Mouse (Mus musculus) forebrain, embryonic 10.5 days (tissue): ENCODE data around the gene Mmgt1. TPM values are rescaled to one million over a fixed set of nuclear protein-coding genes. Genes with fewer than 3 reads are reported as not detected.

Experiments used
- DNase-seq: peaks from one replicate; pipeline ENCODE4 v3.0.0-alpha.2; 2017; ENCODE audit warnings: low spot score; ENCODE audit errors: extremely low spot score
- H3K27ac ChIP-seq: fragments of 300-500 bp; sonication (generic); 2 replicates; pipeline ENCODE4 v1.5.1; 2016; ENCODE audit warnings: mild to moderate bottlenecking
- H3K27me3 ChIP-seq: fragments of 300-500 bp; sonication (generic); 2 replicates; pipeline ENCODE4 v1.6.1; 2016; ENCODE audit warnings: mild to moderate bottlenecking; ENCODE audit not compliant: poor library complexity, severe bottlenecking
- H3K36me3 ChIP-seq: fragments of 300-500 bp; sonication (generic); replicated peaks from 2 replicates; pipeline ENCODE4 v1.6.1; 2016; ENCODE audit warnings: mild to moderate bottlenecking, moderate library complexity
- H3K4me1 ChIP-seq: fragments of 300-500 bp; sonication (generic); 2 replicates; pipeline ENCODE4 v1.6.1; 2016
- H3K4me3 ChIP-seq: fragments of 300-500 bp; sonication (generic); 2 replicates; pipeline ENCODE4 v1.5.1; 2016; ENCODE audit warnings: mild to moderate bottlenecking, moderate library complexity
- H3K9me3 ChIP-seq: fragments of 300-500 bp; sonication (generic); 2 replicates; pipeline ENCODE4 v1.6.1; 2016; ENCODE audit warnings: mild to moderate bottlenecking, moderate library complexity
- WGBS: fragments of 180-500 bp; shearing (Covaris S2); methylation state at CpG from one replicate; pipeline ENCODE4 v1.1.7; 2016; 5-methylcytosine and 5-hydroxymethylcytosine counted together
- polyA plus RNA-seq: library from polyadenylated mRNA; unstranded; fragments of >200 nt; fragmentation: Nextera tagmentation; extraction: Ambion mirVana; gene quantifications from 2 replicates; pipeline ENCODE4 v1.2.1, GENCODE M21; 2016

The Mmgt1 gene
- polyA plus RNA-seq, result 42.7 and 42.8 TPM in 2 replicates

GRCm38 (mm10) chrX:56597887-56598640 lies at the start of gene Mmgt1:
Gene Mmgt1, minus strand, starts transcription at chrX:56598069.
- Histone ChIP-seq H3K9me3 (no peaks in the 10 kb centered on the region), H3K36me3 (peaks cover 18% of the 10 kb centered on the region), H3K4me3 (peak within 1 kb of the TSS; percentile 73), H3K27ac (peak within 1 kb of the TSS; percentile 91), H3K4me1 (peaks cover 12% of the 10 kb centered on the region), H3K27me3 (no peaks in the 10 kb centered on the region)
- 15% methylated on average over 44 of the region's 44 CpGs for WGBS
- peak; percentile 88 for DNase-seq

DNA sequence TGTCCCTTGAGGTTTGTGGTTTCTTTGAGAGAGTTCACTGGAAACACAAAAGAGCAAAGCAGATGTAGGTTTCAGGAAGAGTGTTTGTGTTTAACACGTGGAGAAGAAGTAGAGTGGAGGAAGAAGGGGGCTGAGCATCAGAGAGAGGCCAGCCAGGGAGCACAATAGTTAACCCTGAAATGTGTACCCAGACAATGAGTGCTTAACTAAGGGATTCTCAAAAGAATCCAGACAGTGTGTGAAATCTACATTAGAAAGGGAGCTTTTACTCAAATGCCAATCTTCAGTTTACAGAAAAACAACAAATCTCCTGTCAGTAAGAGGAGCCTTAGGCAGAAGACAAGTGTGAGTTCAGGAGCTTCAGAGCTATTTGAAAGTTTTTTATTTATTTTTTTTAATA lies 42.2 kb upstream of the Mmgt1 start:
- Histone ChIP-seq H3K4me3 (no peak overlapping the region), H3K4me1 (no peaks in the 10 kb centered on the region), H3K27ac (no peak overlapping the region), H3K9me3 (no peaks in the 10 kb centered on the region), H3K27me3 (no peaks in the 10 kb centered on the region), H3K36me3 (0 out of 2 replicates have a peak, but pooled peaks cover 7% of the 10 kb centered on the region)
- 14% methylated on average over 1 of the region's 1 CpGs for WGBS
- no peak for DNase-seq

DNA sequence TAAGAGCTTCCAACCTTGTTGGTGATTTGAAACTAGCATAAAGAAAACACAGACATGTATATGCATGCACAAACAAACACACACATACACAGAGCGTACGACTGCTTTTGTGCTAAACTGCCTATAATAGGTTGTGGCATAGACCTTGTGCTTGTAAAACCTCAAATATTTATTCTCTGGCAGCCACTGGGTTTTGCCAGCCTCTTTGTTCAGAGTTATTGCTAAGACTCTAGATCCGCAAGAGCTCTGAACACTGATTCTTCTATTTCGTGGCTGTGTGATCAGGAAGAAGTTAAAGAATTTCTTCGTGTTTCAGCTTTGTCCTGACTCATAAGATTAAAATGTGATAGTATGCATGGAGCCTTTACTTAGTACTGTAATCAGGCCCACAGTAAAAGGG lies 38.3 kb upstream of the Mmgt1 start:
- DNase-seq, result no peak
- H3K4me3 ChIP-seq, result no peak overlapping the region
- H3K36me3 ChIP-seq, result 0 out of 2 replicates have a peak, but pooled peaks cover 7% of the 10 kb centered on the region
- no peak overlapping the region for H3K27ac ChIP-seq
- WGBS, result 91% methylated on average over 5 of the region's 5 CpGs
- H3K9me3 ChIP-seq, result no peaks in the 10 kb centered on the region
- H3K4me1 ChIP-seq, result no peaks in the 10 kb centered on the region
- H3K27me3 ChIP-seq, result no peaks in the 10 kb centered on the region

DNA sequence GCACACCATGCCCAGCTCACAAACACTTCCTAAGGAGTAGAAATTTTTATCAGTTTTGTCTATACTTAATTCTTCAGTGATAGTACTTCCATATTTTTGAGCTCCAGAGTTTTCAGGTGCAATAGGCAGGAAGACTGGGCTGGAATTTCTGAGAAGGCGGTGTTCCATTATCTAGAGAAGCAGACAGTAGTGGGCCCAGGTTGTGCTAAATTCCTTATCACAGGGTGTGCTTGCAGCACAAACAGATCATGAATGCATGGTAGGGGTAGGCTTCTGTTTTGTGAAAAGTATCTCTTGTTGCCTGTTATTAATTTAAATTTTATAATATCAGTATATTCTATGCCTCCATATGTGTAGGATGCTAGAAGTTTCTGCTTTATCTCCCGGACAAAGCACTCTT lies 17.4 kb upstream of the Mmgt1 start:
- Histone ChIP-seq H3K27me3 (no peaks in the 10 kb centered on the region), H3K4me1 (peaks cover 9% of the 10 kb centered on the region), H3K9me3 (no peaks in the 10 kb centered on the region), H3K27ac (no peak overlapping the region), H3K36me3 (no peaks in the 10 kb centered on the region), H3K4me3 (no peak overlapping the region)
- no peak for DNase-seq
- WGBS, result 92% methylated on average over 2 of the region's 2 CpGs

DNA sequence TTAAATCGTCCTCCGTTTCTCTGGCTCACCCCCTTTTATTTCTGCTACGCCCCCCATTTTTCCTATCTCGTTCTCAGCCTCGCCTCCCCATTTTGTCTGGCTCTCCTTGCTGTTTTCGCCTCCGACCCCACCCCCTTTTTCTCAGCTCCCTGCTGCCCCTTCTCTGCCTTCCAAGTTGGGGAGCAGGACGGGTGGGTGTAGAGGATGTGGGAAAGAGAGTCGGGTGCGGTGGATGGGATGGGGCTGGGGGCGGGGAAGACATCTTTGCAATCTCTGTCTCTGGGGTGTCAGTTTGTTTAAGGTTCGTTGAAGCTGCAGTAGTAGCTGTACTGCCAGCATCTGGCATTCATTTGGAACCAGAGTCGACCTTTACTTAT lies 12.4 kb upstream of the Mmgt1 start:
- WGBS, result 21% methylated on average over 13 of the region's 13 CpGs
- Histone ChIP-seq H3K27me3 (no peaks in the 10 kb centered on the region), H3K27ac (peak overlapping the region; percentile 88), H3K9me3 (no peaks in the 10 kb centered on the region), H3K4me3 (peak overlapping the region; percentile 66), H3K36me3 (no peaks in the 10 kb centered on the region), H3K4me1 (peaks cover 9% of the 10 kb centered on the region)
- no peak for DNase-seq

- Histone ChIP-seq H3K9me3 (no peaks in the 10 kb centered on the region), H3K36me3 (no peaks in the 10 kb centered on the region), H3K27me3 (no peaks in the 10 kb centered on the region), H3K27ac (peak within 1 kb of the TSS; percentile 88), H3K4me3 (peak within 1 kb of the TSS; percentile 66), H3K4me1 (peaks cover 9% of the 10 kb centered on the region)
- 16% methylated on average over 50 of the region's 50 CpGs for WGBS
- peak; percentile 68 for DNase-seq
Observed at GRCm38 (mm10) chrX:56609623-56610317, 11.9 kb upstream of the Mmgt1 start, which contains the start of gene Slc9a6. Gene Slc9a6, plus strand, starts transcription at chrX:56609757.

DNA sequence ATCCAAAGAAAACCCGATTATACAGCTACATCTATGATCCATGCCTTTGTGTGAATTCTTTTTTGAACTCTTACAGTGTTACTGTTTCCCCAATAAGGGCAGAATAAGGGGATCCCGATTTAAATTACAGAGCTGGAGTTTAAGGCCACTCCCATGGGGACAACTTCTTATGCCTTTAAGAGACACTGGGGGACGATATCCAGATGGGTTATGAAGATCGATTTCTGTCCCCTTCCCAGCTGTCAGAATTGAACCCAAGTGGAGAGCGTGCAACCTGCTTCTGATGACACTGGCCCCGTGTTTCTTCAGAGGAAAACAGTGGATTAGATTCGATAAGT lies 11.4 kb upstream of the Mmgt1 start:
- 32% methylated on average over 7 of the region's 7 CpGs for WGBS
- H3K27ac ChIP-seq, result peak overlapping the region; percentile 88

GRCm38 (mm10) chrX:56607032-56607710 lies 9.3 kb upstream of the Mmgt1 start:
- Histone ChIP-seq H3K27me3 (no peaks in the 10 kb centered on the region), H3K9me3 (no peaks in the 10 kb centered on the region), H3K27ac (no peak overlapping the region), H3K36me3 (no peaks in the 10 kb centered on the region), H3K4me3 (no peak overlapping the region), H3K4me1 (peaks cover 9% of the 10 kb centered on the region)
- 89% methylated on average over 7 of the region's 7 CpGs for WGBS
- no peak for DNase-seq

More for the DNA sequence above, 11.4 kb upstream of the Mmgt1 start:
- DNase-seq, result no peak
- no peaks in the 10 kb centered on the region for H3K9me3 ChIP-seq
- H3K27me3 ChIP-seq, result no peaks in the 10 kb centered on the region
- peaks cover 9% of the 10 kb centered on the region for H3K4me1 ChIP-seq
- H3K4me3 ChIP-seq, result peak overlapping the region; percentile 66
- no peaks in the 10 kb centered on the region for H3K36me3 ChIP-seq

GRCm38 (mm10) chrX:56606536-56606935 lies 8.7 kb upstream of the Mmgt1 start:
- Histone ChIP-seq H3K36me3 (no peaks in the 10 kb centered on the region), H3K9me3 (no peaks in the 10 kb centered on the region), H3K4me1 (peaks cover 9% of the 10 kb centered on the region), H3K27me3 (no peaks in the 10 kb centered on the region), H3K27ac (no peak overlapping the region), H3K4me3 (no peak overlapping the region)
- 79% methylated on average over 2 of the region's 2 CpGs for WGBS
- no peak for DNase-seq

DNA sequence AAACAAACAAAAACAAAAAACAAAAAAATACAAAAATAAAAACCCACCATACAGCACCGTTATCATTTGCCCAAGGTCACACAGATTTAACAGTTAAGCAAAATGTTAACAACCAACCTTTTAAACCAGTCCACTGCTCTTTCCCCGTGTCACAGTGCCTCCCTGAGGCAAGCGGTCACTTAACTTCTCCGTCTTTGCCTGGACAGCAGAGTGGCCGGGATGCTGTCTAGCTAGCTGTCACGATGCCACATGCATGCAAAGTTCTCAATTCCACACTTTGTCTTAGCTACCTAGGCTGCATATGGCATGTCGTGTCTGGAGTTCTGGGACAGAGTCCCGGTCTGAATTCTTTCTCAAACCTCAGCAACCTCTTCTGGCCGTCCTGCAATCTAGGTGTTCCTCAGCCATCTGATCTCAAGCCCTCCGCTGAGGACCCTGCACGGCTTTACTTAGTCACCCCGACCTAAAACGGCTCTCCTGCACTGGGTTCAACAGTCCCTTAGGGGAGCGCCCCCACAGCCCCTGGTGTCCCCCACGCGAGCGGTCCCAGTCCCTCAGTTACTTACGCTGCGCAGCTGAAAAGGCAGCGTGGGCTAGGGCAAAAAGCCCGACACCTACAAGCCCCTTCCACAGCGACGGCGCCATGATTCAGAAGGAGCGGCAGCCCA lies 516 bp downstream of the Mmgt1 start:
- Histone ChIP-seq H3K4me1 (peaks cover 12% of the 10 kb centered on the region), H3K9me3 (no peaks in the 10 kb centered on the region), H3K36me3 (peaks cover 19% of the 10 kb centered on the region), H3K4me3 (peak overlapping the region; percentile 73), H3K27ac (peak overlapping the region; percentile 91), H3K27me3 (no peaks in the 10 kb centered on the region)
- peak; percentile 14 for DNase-seq
- WGBS, result 20% methylated on average over 25 of the region's 25 CpGs

DNA sequence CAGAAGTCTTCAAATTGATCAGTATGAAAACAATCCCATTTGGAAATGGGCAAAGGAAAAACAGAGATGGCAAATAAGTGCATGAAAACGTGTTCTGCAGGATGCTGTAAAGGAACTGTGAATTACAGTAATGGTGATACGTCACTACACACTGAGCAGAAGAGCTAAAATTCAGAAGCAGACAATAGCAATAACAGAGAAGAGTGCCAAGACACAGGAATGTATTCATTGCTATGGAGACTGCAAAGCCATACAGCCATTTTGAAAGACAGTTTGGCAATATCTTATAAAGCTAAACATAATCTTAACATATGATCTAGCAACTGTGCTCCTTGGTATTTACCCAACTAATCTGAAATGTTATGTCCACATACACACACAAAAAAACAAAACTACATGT lies 19.7 kb downstream of the Mmgt1 start:
- H3K9me3 ChIP-seq, result no peaks in the 10 kb centered on the region
- 91% methylated on average over 2 of the region's 2 CpGs for WGBS
- H3K4me1 ChIP-seq, result no peaks in the 10 kb centered on the region
- H3K36me3 ChIP-seq, result no peaks in the 10 kb centered on the region
- no peaks in the 10 kb centered on the region for H3K27me3 ChIP-seq
- DNase-seq, result no peak
- H3K27ac ChIP-seq, result no peak overlapping the region
- H3K4me3 ChIP-seq, result no peak overlapping the region

- no peaks in the 10 kb centered on the region for H3K4me1 ChIP-seq
- no peaks in the 10 kb centered on the region; the same call in 1 of the 2 replicates for H3K9me3 ChIP-seq
- no peaks in the 10 kb centered on the region for H3K27me3 ChIP-seq
- H3K4me3 ChIP-seq, result no peak overlapping the region
- H3K36me3 ChIP-seq, result no peaks in the 10 kb centered on the region
- H3K27ac ChIP-seq, result no peak overlapping the region
- 18% methylated on average over 6 of the region's 6 CpGs for WGBS
- no peak for DNase-seq
Observed at GRCm38 (mm10) chrX:56572465-56572864, 25.4 kb downstream of the Mmgt1 start.
